Mouse (Mus musculus): ENCODE measurements around the gene Cops8. TPM values are rescaled to one million over a fixed set of nuclear protein-coding genes. Genes with fewer than 3 reads are reported as not detected.

Gene Cops8
- total RNA-seq, 4 experiments from 2014 or later: 109 to 160 (median 131) TPM

DNA sequence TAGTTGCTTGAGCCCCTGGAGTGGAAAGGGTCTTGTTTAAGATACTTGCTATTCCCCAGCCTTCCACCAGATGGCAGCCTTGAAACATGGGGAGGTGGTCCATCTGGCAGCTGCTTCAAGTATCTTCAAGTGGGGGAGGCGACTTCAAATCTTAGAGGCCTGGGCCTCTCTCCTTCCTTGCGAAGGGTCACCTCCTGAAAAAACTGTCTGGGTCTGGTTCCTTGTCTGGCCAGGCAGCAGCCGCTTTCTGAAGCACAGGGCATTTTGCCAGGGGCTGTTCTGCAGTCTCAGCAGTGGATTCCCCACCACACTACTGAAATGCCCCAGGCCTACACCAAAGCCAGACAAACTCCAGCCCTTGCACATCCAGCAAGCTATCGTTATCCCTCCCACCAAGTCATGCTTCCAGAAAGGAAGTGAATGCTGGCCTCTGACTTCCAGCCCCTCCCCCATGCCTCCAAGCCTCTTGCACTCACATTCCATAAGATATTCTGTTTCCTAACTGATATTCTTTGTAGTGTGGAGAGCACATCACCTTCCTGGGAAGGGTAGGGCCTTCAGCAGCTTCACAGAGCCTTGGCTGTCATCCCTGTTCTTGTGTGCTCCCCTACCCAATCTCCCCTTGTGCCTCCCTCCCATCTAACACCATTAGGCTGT lies 48.1 kb downstream of the Cops8 start:
- DNase-seq (ENCODE audit: low spot score in 2 of 2): peak; percentile 41 to 62

GRCm38 (mm10) chr1:90651781-90652180 lies 49.0 kb downstream of the Cops8 start:
- DNase-seq (ENCODE audit: low spot score in 2 of 2): no peak

DNA sequence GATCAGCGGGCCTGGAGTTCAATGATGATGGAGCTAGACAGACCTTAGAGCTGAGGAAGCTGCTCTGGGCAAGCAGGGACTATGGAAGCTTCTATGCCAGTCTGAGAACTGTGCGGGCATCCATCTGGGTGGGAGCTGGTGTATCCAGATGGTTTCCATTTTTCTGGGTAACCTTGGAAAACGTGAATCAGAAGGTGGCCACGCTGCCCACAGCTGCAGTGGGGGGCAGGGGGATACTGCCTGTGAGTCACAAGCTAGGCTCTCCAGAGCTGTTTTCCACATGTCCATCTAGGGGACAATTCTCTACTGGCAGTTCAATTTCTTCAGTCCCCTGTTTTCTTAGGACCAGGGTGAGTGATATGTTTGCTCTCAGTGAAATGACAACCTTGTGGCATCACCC lies 49.8 kb downstream of the Cops8 start:
- DNase-seq (ENCODE audit: low spot score in 2 of 2): no peak

- DNase-seq (ENCODE audit: low spot score in 2 of 2): no peak
Observed at GRCm38 (mm10) chr1:90656492-90657245, 53.9 kb downstream of the Cops8 start.

GRCm38 (mm10) chr1:90657292-90658050 lies 54.7 kb downstream of the Cops8 start:
- no peak for DNase-seq (ENCODE audit: low spot score in 2 of 2)

DNA sequence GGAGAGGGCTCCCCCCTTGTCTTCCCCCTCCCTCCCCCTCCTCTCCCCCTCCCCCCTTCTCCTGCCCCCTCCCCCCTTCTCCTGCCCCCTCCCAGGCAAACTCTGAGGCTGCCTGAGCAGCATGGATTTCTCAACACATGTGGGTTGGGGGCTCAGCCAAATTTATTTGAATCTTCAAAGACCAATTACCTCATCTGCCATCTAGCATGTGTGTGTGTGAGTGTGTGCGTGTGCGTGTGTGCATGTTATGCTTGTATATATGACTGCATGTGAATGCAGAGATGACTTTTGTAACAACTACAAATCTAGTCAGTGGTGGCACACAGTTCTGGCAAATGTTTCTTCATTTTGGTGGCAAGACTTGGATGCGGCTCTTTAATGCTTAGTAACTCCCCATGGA lies 55.8 kb downstream of the Cops8 start:
- DNase-seq (ENCODE audit: low spot score in 2 of 2): no peak

DNA sequence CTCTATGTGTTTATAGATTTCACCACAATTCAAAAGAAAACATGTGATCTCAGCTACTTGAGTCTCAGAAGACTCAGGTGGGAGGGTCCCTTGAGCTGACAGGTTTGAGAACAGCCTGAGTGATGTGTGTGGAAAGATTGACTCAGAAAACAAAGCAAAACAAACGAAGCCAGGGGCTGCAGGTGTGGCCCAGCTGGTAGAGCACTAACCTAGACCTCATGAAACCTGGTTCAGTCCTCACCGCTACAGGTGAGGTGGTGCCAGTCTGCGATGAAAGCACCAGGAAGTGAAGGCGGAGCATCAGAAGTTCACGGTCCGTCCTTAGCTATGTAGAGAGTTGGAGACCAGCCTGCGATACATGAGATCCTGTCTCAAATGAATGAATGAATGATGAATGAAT lies 57.4 kb downstream of the Cops8 start:
- no peak for DNase-seq (ENCODE audit: low spot score in 2 of 2)

- DNase-seq (ENCODE audit: low spot score in 2 of 2): no peak
Observed at GRCm38 (mm10) chr1:90662491-90662890, 59.7 kb downstream of the Cops8 start.

Other genes starting within 250 kb of the Cops8 start
- 1 to 10 TPM; 5.9 to 9.2 (median 7.0) TPM for gene Col6a3, start 241.0 kb downstream of the Cops8 start, total RNA-seq (2022)

Data from left cerebral cortex, adult 8-10 months (tissue).